Mouse (Mus musculus): ENCODE measurements at regions not wholly inside any gene's neighbourhood (a gene's known extent, or its start where the extent isn't known, plus 50 kb on each side); places are given as distances from the start of the nearest gene placed in this dataset.

GRCm38 (mm10) chr6:103414888-103415287 lies 95.5 kb upstream of the Chl1 start:
- no peak overlapping the region for H3K4me3 ChIP-seq (ENCODE audit: inconsistent target)
- no peaks in the 10 kb centered on the region for H3K36me3 ChIP-seq (ENCODE audit: inconsistent target)
- no peaks in the 10 kb centered on the region for H3K79me2 ChIP-seq (ENCODE audit: inconsistent target)
- WGBS (ENCODE audit: missing documents), result 64% methylated on average over 2 of the region's 2 CpGs
- no peak overlapping the region for H3K27ac ChIP-seq

DNA sequence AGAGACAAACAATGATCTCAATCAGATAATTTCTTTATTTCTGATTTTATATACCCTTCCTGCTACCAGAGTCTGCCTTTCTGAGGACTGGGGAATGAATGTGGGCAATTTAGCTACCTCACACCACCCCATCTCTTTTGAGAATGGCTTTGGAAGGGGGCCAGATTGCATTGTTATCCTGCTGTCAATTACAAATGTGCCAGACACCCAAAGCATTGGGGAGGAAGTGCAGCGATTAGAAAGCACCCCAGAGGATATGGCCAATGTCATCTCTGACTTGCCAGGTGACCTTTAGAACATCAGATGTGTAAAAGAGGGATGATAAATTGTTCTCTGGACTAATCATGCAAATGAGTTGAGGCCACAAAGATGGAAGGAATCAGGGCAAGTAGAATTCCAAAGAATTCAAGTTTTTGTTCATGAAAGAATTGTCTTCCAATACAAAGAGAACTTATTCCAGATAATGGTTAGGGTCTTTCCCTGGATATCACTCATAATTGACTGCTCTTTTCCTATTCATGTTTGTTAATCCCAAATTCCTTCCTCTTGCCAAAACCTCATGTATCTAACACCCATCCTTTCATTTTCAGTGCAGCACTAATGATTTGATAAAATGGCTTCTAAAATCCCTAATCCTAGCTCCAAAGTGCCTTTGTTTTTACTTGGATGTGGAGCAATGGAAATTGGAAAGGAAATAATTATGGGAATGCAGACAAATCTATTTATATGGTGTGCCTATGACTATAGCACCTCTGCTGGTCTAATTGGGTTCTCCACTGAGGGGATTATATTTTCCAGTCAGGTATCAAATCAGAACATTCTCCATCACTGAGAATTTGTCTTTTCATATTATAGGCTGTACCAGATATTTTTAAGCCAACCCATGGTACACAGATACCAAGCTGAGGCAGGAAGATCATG lies 89.1 kb upstream of the Chl1 start:
- 81% methylated on average over 1 of the region's 1 CpGs for WGBS (ENCODE audit: missing documents)
- no peak overlapping the region for H3K27ac ChIP-seq
- H3K36me3 ChIP-seq (ENCODE audit: inconsistent target), result no peaks in the 10 kb centered on the region
- no peak overlapping the region for H3K4me3 ChIP-seq (ENCODE audit: inconsistent target)
- no peaks in the 10 kb centered on the region for H3K79me2 ChIP-seq (ENCODE audit: inconsistent target)

DNA sequence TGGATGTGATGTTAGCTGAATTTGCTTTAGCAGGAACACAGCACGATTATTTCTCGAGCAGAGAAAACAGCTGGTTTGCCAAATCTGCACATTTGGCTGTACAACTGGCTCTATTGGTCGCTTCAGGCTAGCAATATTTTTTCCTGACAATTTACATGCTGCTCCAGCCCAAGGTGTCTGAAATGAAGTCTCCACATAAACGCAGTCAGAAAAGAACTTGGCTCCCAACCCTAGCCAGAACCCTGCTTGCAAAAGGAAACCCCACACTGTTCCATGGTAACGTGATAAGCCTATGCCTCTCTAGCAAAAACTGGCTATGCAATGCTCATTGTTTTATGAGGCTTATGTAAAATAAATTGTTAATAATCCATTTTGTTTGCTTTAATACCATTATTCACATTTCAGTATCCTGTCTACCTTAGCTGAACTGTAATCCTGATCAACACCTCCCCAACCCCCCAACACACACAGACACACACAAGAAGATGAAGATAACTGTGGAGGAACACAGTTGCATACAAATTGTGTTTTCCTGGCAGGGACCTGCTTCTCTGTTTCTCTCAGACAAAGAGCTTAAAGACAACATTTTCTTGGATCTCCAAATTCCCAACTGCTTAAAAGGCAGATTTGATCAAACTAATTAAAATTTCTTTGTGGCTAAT lies 79.3 kb upstream of the Chl1 start:
- Histone ChIP-seq H3K79me2 (ENCODE audit: inconsistent target) (no peaks in the 10 kb centered on the region), H3K36me3 (ENCODE audit: inconsistent target) (no peaks in the 10 kb centered on the region), H3K4me3 (ENCODE audit: inconsistent target) (no peak overlapping the region), H3K27ac (no peak overlapping the region)
- 85% methylated on average over 5 of the region's 5 CpGs for WGBS (ENCODE audit: missing documents)

GRCm38 (mm10) chr6:103431595-103431957 lies 78.8 kb upstream of the Chl1 start:
- H3K4me3 ChIP-seq (ENCODE audit: inconsistent target), result no peak overlapping the region
- H3K36me3 ChIP-seq (ENCODE audit: inconsistent target), result no peaks in the 10 kb centered on the region
- no peaks in the 10 kb centered on the region for H3K79me2 ChIP-seq (ENCODE audit: inconsistent target)
- WGBS (ENCODE audit: missing documents), result 90% methylated on average over 5 of the region's 5 CpGs
- no peak overlapping the region for H3K27ac ChIP-seq
